Mouse (Mus musculus) brain, adult 2 months (tissue): ENCODE measurements at regions not wholly inside any gene's neighbourhood (a gene's known extent, or its start where the extent isn't known, plus 50 kb on each side); places are given as distances from the start of the nearest gene placed in this dataset.

ENCODE experiments used
- DNase-seq: peaks from one replicate; pipeline ENCODE4 v3.0.0; 2011; ENCODE audit warnings: low read depth, low spot score

DNA sequence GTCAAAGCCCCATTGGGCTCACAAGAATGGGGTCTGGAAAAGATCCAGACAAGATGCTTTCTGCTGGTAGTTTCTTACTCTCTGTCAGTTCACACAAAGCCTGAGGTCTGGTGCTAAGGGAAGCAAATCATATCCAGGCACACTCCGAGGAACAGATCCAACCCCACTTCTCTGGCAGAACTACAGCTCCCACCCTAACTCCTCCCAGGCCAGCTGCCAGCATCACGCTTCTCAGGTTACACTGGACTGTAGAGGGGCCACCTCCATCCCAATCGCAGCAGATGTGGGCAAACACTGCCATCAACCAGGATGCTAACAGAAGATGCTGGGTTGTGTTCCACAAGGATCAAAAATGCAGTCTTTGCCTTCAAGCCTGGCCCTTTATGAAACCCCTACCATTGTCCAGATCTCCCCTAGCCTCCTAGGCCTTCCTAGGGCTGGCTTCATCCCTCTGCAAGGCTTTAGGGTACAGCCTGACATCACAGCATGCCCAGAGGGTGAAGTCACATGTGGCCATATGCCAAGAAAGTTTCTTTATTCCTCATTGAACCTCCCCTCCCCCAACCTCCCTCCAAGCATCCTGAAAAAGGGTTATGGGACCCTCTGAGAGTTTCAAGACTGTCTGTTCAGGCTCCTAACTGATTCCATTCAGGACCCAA lies 99.6 kb upstream of the 2610301B20Rik start:
- no peak for DNase-seq

DNA sequence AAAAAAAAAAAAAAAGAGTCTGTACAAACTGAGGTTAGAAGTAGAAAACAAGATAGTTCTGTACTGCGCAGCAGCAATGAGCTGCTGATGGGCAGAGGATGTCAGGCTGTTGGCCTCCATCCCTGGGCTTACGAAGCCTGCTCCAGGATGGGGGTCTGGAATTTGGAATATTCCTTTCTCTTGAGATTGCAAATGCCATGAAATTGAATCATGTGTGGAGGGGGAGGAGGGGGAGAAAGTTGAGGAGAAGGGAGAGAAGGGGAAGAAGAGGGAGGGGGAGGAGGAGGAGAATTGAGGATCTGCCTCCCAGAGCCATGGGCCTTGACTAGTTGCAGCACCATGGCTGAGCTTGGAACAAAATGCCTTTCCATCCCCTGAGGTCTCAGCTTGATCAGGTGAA lies 87.6 kb upstream of the 2610301B20Rik start:
- DNase-seq = no peak

DNA sequence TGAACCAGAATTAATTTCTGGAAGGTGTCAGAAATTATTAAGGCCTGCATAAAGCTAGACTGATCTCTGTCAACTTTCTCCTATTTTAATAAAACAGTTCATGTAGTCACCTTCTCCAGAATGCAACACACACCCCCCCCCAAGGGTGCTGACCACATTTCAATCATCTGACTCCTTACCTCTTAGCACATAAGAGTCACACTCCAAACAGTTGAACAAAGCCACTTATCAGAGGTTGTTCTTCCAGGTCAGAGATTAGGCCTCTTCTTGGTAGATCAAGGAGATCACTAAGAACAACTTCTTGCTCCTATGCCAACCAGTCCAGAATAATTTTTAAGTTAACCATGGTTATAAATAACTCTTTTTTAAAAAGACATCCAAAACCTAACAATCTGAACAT lies 86.0 kb upstream of the 2610301B20Rik start:
- no peak for DNase-seq

- DNase-seq = peak; percentile 2
These were observed 85.2 kb upstream of the 2610301B20Rik start for GRCm38 (mm10) chr4:10789141-10789540.

GRCm38 (mm10) chr4:10792628-10793027 lies 81.7 kb upstream of the 2610301B20Rik start:
- no peak for DNase-seq

- DNase-seq = no peak
These were observed 79.8 kb upstream of the 2610301B20Rik start for GRCm38 (mm10) chr4:10794471-10794870.

GRCm38 (mm10) chr4:10800780-10801553 lies 73.3 kb upstream of the 2610301B20Rik start:
- peak; percentile 52 for DNase-seq

- DNase-seq = peak; percentile 4
These were observed 69.6 kb upstream of the 2610301B20Rik start for GRCm38 (mm10) chr4:10804735-10805134.

GRCm38 (mm10) chr4:10807260-10807659 lies 67.0 kb upstream of the 2610301B20Rik start:
- no peak for DNase-seq

DNA sequence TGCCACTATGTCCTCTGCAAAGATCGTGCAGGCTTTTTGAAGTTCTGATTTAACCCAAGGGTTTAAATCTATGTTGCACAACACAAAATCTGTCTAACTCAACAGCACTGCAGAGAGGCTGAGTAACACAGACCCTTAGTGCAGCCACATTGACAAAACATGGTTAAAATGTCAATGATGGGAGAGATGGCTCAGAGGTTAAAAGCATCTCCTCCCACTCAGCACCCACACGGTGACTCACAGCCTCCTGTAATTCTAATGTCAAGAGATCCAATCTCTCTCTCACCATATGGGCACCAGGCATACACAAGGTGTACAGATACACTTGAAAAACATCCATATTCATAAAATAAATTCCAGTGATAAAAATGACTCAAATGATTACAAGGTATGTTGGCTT lies 61.4 kb upstream of the 2610301B20Rik start:
- DNase-seq = peak; percentile 31
